Mouse (Mus musculus): ENCODE results near the gene Dnajc28.
A peak's percentile ranks its signal among the peaks of the same experiment; 100 is the strongest.

Dnajc28 gene

GRCm38 (mm10) chr16:91587730-91588453 is 30.9 kb downstream of the Dnajc28 start:
- no peak for DNase-seq (ENCODE audit: low spot score)

GRCm38 (mm10) chr16:91586244-91586643 is 32.6 kb downstream of the Dnajc28 start:
- DNase-seq (ENCODE audit: low spot score) = no peak

- no peak for DNase-seq (ENCODE audit: low spot score)
Measured at GRCm38 (mm10) chr16:91585617-91586016, 33.2 kb downstream of the Dnajc28 start.

GRCm38 (mm10) chr16:91582307-91582706 is 36.5 kb downstream of the Dnajc28 start:
- peak; percentile 70 for DNase-seq (ENCODE audit: low spot score)

- no peak for DNase-seq (ENCODE audit: low spot score)
Measured at GRCm38 (mm10) chr16:91578980-91579720, 39.7 kb downstream of the Dnajc28 start.

GRCm38 (mm10) chr16:91575151-91575550 is 43.7 kb downstream of the Dnajc28 start:
- DNase-seq (ENCODE audit: low spot score) = no peak

- no peak for DNase-seq (ENCODE audit: low spot score)
Measured at GRCm38 (mm10) chr16:91571105-91571504, 47.7 kb downstream of the Dnajc28 start.

GRCm38 (mm10) chr16:91568960-91569359 is 49.9 kb downstream of the Dnajc28 start:
- no peak for DNase-seq (ENCODE audit: low spot score)

- no peak for DNase-seq (ENCODE audit: low spot score)
Measured at GRCm38 (mm10) chr16:91566002-91566401, 52.8 kb downstream of the Dnajc28 start.

GRCm38 (mm10) chr16:91565292-91565951 is 53.4 kb downstream of the Dnajc28 start:
- peak; percentile 69 for DNase-seq (ENCODE audit: low spot score)

- no peak for DNase-seq (ENCODE audit: low spot score)
Measured at GRCm38 (mm10) chr16:91564580-91565291, 54.1 kb downstream of the Dnajc28 start.

All from testis, postnatal 10 days (tissue).